Mouse (Mus musculus): ENCODE results near the gene Zc3h12d.

GRCm38 (mm10) chr10:7861937-7862657, 29.8 kb downstream of the Zc3h12d start:
- TF ChIP-seq POLR2A (IDR thresholded peaks at IDR 0.05; ENCODE audit: borderline replicate concordance, extremely low read depth, insufficient read depth, insufficient read length, poor library complexity, severe bottlenecking) (no peak), CTCF (IDR thresholded peaks at IDR 0.05; ENCODE audit: borderline replicate concordance, extremely low read depth, insufficient read depth, insufficient read length) (no peak)
